Mouse (Mus musculus) natural killer cell, adult 2 months (primary cell): ENCODE data around the gene Fam129a.
"Not testable (repeated sequence)": the region's sequence is repeated elsewhere in the genome, so short reads cannot be mapped to it uniquely, and the experiment has no call there.

Experiments used
- DNase-seq, 2 experiments: peaks; one replicate each; pipeline ENCODE4 v3.0.0; 2022; ENCODE audit warnings: low spot score in 2 of 2

Fam129a gene

DNA sequence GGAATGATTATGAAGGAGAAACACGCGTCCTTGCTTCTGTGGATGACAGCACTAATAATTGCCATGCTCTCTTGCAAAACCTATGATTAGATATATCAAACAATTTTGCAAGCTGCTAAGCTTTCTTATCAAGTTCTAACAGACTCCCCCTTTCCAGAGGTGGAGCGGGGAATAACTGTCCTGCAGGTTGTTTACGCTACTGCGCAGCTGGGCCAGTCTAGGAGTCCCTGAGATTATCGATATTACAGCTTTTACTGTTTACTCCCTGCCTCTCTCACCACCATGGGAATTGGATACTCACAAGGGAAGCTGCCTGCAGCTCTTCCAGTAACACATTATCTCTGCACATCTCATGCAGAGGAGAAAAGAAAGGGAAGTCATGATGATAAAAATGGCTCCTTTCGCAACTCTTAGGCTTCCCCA, 170.2 kb downstream of the Fam129a start:
- DNase-seq: no peak

DNA sequence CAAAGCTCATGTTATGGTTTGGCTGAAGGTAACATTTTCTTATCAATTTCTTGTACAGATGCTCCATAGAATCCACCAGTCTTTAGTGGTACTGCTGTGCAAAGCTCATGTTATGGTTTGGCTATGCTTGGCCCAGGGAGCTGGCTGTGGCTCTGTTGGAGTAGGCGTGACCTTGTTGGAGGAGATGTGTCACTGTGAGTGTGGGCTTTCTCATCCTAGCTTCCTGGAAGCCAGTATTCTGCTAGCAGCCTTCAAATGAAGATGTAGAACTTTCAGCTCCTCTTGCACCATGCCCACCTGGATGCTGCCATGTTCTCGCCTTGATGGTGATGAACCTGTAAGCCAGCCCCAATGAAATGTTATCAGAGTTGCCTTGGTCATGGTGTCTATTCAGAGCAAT, 178.9 kb downstream of the Fam129a start:
- DNase-seq: not testable (repeated sequence)

DNA sequence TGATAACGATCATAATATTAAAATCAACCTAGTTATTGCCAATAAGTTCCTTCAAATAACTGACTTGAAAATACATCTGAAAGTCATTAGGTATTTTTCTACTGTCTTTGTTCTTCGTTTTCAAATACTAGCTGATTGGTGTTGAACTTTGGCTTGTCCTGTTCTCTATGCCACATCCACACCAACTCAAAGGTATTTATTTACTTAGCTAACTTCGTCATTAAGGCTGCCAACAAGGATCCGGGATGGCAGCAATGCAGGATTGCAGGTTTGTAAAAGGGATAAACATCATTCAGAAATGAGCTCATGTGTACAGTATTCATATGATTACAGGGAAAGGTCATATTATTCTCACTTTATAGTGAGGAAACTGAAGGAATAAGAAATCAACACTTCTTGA, 182.0 kb downstream of the Fam129a start:
- DNase-seq: no peak

DNA sequence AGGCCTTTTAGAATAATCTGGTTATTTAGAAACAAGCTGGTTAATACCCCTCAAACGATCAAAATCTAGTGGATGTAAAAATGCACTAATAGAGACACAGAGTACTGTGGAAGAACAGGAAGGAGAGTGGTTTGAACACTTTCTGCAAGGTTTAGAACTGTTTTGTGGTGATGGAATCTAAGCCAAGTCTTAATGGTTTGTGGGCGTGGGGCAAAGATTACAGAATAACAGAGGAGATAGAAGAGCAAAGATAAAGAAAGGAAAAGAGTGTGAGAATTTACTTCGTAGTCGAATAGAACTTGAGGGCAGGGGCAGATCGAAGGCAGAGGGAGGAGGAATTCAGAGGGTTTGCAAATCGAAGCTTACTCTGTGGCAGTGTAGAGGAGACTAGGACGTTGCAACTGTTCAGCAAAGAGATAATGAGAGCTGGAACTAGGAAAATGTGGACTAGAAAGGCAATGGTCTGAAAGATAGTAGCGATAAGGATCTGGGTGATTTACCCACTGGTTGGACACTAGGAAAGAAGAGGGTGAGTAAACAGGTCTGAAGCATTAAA, 182.5 kb downstream of the Fam129a start:
- no peak for DNase-seq

DNA sequence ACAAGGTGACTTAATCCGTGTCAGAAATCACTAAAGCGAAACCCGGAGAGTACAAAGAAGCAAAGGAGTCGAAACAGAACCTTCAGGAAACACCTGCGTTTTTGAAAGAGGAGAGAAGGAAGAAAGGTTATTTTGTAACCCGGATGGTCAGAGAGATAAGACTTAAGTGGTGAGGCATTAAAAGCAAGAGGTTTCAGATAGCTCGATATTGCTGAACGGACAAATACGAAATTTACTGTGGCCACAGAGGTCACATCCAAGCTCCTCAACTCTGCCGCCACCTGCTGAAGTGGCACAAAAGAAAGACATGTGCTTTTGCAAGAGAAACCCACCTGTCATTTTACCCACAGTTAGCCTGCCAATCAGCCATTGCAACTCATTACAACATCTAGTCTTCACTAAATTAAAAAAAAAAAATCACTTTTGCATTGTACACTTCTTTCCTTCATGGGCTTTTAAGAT, 183.1 kb downstream of the Fam129a start:
- no peak for DNase-seq

DNA sequence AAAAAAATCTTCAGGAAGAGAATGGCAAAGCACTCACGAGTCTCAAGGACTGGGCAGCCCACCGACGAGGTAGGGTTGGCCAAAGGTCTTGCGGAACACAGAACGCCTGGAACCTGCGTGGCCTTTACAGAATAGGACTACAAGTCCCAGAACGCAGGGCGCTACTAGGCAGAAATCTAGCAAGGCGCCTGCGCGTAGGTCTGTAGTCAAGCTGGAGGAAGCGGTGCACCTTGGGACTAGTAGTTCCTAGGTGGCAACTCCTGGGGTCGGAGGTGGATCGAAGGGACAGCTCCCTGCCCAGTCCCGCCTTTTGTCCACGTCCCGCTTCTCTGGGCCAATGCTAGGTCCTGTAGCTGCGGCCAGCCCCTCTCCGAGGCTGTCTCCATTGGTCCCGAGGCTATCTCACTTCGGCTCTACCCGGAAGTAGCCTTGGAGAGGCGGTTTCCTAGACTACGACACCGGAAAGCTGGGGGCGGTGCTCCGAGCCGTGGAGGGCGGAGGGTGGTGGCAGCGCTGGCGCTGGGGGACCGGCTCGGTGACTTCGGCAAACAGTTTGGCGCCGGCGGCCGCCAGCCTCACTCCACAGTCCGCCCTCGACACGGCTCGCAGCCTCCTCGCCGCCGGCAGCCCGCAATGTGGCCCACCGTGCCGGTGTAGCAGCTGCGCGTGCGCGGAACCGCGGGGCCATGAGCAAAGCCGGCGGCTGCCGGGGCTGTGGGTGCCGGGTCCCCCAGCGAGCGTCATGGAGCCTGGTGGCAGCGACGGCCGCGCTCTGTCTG, 184.1 kb downstream of the Fam129a start, which contains the start of gene Edem3:
Edem3 (plus strand) TSS at position 491 of the 779 bp plus-strand sequence.
- peak; percentile 98 for DNase-seq

DNA sequence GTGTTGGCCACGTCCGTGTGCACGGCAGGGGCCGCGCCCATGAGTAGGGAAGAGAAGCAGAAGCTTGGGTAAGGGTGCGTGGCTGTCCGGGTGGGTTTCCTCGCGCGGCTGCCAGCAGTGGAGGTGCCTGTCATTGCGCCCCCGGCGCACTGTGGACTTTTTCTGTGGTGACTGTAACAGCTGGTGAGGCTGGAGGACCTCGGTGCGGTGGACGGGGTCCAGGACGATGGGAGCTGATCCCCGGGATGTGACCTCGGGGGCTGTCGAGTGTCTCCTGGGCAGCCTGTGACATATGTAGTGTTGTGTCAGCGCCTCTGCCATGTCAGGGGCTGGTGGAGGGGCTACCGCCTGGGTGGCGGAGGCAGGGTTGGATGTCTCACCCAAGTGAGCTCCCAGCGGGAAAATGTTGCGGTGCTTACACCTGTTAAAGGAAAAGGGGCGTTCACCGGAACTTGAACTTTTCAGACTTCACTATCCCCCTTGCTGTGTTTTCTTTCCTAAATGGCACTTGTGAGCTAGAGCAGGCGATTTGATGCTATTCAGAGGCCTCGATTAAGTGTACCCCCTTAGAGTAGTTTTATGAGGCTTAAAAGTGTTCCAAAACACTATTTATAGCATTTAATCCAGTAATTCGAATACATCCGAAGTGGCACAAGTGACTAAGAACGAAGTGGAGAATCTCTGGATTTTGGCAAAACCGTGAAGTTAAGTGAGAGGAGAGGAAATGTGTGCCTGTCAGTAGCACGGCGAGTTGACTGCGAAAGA, 184.9 kb downstream of the Fam129a start:
- DNase-seq: no peak

DNA sequence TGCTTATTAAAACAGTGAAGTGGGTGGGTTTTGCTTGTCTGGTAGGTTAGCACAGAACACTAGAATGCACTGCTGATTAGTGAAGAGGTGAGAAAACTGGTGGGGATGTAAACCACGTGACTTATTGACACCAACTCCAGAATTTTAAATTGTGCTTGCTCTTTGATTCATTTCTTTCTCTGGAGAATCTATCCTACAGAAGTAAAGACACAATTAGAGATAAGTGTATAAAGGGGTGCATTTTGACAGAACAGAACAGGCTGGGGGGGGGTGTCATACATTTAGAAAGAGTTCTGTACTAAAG, 185.4 kb downstream of the Fam129a start:
- peak in 1 of 2 experiments; percentile 5 for DNase-seq

DNA sequence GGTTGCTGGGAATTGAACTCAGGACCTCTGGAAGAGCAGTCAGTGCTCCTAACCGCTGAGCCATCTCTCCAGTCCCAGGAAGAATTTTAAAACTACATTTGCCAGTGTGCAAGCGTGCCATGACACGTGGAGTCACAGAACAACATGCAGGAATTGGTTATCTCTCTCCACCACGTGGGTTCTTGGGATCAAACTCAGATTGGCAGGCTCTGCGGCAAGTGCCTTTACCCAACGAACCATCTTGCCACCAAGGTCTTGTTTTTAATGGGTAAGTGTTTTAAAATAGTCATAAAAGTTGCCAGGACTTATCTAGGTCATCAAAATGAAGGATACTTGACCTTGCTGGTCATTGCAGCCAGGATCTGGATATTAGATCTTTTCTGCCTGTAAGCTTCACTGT, 187.3 kb downstream of the Fam129a start:
- DNase-seq: no peak

DNA sequence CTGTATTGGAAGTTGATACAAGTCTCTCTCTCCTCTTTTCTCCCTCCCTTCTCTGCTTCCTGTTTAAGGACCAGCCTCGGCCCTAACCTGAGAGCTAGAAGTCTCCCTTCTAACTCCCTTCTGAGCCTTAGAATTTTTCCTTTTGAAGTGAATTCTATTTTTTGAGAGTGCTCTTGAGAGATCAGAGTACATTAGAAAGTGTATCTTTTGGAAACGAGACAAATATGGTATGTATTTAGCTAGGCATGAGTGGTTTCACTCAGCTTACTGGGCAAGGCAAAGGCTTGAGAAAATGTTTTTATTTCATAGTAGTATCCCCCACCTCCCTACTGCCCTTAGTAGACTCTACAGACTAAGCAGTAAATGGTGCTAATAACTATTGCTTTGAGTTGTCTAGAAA, 188.0 kb downstream of the Fam129a start:
- DNase-seq: no peak

DNA sequence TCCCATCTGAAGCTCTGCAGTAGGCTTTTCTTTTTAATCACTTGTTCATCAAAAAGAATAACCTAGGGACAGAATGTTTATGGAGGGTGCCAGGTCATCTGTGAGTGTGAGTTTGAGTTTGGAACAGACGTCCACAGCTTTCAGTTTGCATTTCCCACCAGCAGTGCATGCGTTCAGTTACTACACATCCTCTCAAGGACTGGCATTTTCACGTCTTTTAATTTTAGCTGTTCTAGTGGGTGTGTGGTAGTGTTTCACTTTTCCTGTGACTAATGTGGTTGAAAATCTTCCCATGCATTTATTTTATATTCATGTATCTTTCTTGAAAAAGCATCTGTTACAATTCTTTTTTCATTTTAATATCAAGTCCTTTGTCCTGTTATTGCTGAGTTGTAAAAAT, 193.2 kb downstream of the Fam129a start:
- DNase-seq: no peak

DNA sequence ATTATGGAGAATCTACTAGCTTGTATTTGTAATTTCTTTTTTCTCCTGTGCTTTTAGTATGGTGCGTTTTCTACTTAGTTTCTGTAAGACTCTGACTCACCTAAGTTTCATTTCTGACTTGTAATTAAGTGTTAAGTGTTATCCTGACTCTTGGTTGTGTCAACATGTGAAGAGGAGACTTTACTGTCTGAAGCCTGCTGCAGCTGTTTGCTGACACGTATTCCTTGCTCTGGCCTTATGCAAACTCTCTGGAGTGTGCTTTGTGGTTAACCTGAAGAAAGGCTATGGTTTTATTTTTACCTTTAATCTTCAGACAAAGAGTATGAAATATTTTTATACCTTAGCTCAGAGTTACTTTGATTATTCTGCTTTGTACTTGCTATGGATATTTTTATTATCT, 195.2 kb downstream of the Fam129a start:
- no peak for DNase-seq

DNA sequence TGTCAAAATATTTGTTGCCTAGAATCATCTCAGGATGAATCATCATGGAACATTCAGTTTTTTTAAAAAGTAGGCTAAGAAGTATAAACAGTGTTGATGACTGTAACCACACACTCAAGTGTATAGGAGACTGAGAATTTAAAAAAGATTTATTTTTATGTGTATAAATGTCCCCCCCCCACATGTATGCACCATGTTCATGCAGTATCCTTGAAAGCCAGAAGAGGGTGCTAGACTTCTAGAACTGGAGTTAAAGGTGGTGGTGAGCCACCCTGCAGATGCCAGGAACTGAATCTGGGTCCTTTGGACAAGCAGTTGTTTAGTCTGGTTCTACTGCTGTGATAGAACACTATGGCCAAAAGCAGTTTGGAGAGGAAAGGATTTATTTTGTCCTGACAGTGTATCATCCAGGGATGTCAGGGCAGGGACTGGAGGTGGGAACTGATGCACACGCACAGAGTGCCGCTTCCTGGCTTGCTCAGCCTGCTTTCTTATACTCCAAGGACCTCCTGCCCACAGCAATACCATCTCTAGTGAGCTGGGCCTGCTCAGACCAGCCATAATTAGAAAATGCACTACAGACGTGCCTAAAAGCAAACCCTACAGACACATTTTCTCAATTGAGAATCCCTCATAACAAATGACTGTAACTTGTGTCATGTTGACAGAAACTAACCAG, 196.1 kb downstream of the Fam129a start:
- peak in 1 of 2 experiments; percentile 8 for DNase-seq

DNA sequence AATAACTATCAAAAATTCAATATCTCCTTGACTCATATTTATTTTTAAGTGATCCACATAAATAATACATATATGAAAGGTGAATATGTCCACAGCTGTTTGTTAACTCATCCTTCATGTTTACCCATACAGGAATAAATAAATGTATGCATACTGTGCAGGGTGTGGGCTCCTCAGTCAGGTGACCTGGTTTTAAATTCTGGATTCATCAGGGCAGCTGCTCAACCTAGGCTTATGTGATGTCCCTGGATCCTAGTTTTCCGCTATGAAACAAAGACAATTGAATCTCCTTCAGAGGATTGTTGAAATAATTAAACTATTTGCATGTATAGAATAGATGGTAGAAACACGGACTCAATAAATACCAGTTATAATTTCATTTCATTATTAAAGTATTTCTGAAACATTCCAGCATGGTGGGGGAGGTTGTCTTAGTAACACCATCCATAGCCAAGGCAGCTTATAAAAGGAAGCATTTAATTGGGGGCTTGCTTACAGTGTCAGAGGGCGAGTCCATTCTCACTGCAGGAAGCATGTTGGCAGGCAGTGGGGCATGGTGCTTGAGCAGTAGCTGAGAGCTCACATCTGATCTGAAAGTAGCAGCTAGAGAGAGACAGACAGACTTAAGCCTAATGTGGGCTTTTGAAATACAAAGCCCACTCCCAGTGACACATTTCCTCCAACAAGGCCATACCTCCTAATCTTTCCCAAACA, 198.4 kb downstream of the Fam129a start:
- DNase-seq: no peak
